Mouse (Mus musculus) limb, embryonic 12.5 days (tissue): Measurements from ENCODE around the gene Prkar2b. TPM values are rescaled to one million over a fixed set of nuclear protein-coding genes. Genes with fewer than 3 reads are reported as not detected.

Source experiments
- ATAC-seq: fragments of 200-750 bp; cut with Nextera tagmentation; 2 replicates; pipeline ENCODE4 v1.8.0; 2017; ENCODE audit warnings: low read depth, moderate TSS enrichment; ENCODE audit not compliant: insufficient number of reproducible peaks, insufficient read depth, low FRiP score, low TSS enrichment
- H3K27ac ChIP-seq: fragments of 300-500 bp; sonication (generic); 2 replicates; pipeline ENCODE4 v1.5.1; 2016; ENCODE audit warnings: mild to moderate bottlenecking, moderate library complexity
- H3K27me3 ChIP-seq: fragments of 300-500 bp; sonication (generic); 2 replicates; pipeline ENCODE4 v1.6.1; 2016; ENCODE audit warnings: mild to moderate bottlenecking, moderate library complexity
- H3K36me3 ChIP-seq: fragments of 300-500 bp; sonication (generic); 2 replicates; pipeline ENCODE4 v1.6.1; 2016; ENCODE audit warnings: mild to moderate bottlenecking, moderate library complexity
- H3K4me1 ChIP-seq: fragments of 300-500 bp; sonication (generic); replicated peaks from 2 replicates; pipeline ENCODE4 v1.6.1; 2016
- H3K4me2 ChIP-seq: fragments of 300-500 bp; sonication (generic); 2 replicates; pipeline ENCODE4 v1.6.1; 2016; ENCODE audit warnings: mild to moderate bottlenecking, moderate library complexity
- H3K4me3 ChIP-seq: fragments of 300-500 bp; sonication (generic); replicated peaks from 2 replicates; pipeline ENCODE4 v1.5.1; 2016; ENCODE audit warnings: mild to moderate bottlenecking
- H3K9ac ChIP-seq: fragments of 300-500 bp; sonication (generic); replicated peaks from 2 replicates; pipeline ENCODE4 v1.6.1; 2016; ENCODE audit warnings: mild to moderate bottlenecking, moderate library complexity
- H3K9me3 ChIP-seq: fragments of 300-500 bp; sonication (generic); 2 replicates; pipeline ENCODE4 v1.6.1; 2016; ENCODE audit warnings: mild to moderate bottlenecking, moderate library complexity
- WGBS: fragments of 180-500 bp; shearing (Covaris S2); methylation state at CpG from one replicate; pipeline ENCODE4 v1.1.7; 2016; 5-methylcytosine and 5-hydroxymethylcytosine counted together
- polyA plus RNA-seq: library from polyadenylated mRNA; unstranded; fragments of >200 nt; fragmentation: Nextera tagmentation; extraction: Ambion mirVana; gene quantifications from 2 replicates; pipeline ENCODE4 v1.2.1, GENCODE M21; 2016

The Prkar2b gene
- polyA plus RNA-seq, result 31.1 and 32.1 TPM in 2 replicates

DNA sequence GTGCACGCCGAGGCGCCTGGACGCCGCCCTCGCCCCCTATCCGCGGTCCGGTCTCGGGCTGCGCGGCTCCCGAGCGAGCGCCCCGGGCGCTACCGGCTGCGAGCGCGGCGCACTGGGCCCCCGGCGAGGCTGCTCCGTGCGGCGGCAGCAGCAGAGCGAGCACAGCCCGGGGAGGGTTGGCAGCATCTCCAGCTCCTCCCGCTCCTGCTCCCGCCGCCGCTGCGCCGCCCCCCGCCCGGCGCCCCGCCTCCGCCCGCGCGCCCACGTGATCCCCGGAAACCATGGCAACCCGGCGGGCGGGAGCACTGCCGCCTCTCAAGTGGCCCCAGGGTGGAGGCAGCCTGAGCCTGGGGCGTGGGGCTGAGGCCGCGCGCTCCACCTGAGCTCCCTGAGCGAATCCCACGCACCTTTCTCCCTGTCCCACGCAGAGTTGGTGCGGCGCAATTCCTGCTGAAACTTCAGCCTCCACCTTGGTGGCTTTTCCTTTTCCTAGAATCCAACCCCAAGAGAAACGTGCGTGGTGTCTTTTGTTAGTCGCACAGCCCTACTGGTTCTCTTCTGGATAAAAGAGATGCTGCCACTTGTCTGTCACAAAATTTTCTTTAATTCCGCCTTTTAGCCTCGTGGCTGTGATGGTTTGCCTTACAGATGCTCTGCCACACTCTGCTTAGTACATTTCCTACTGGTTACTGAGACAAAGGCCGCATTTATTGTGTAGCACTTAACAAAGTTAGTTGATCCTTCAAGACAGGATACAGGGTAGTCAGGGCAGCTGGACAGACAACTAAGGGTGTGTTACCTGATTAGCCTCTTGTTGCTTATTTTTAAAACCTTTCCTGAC lies at the start of gene Prkar2b:
Prkar2b (minus strand) TSS at position 207 of the 841 bp plus-strand sequence.
- peak; percentile 93 for ATAC-seq
- peak within 1 kb of the TSS; percentile 91 for H3K4me2 ChIP-seq
- H3K36me3 ChIP-seq, result no peaks in the 10 kb centered on the region

DNA sequence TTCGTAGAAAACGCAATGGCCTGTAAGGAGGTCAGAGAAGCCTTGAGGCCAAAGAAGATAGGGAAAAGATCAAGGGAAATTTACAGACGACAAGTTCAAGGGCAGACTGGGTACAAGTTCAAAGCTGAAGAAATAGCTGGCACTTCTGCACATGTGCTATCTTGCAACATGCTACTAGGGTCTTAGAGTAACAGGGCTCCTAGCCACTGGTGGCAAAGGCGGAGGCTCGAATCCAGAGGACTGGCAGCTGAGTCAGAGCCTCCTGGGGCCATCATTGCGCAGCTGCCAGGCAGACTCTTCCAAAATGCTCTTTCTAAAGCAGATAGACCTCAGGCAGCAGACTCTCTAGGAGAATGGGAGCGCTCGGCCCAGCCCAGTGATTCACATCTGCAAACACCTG lies 48.1 kb upstream of the Prkar2b start:
- H3K4me1 ChIP-seq, result peaks cover 17% of the 10 kb centered on the region
- H3K9ac ChIP-seq, result no peak overlapping the region
- WGBS, result 83% methylated on average over 8 of the region's 8 CpGs

More for the DNA sequence above, at the start of gene Prkar2b:
- WGBS, result under 1% methylated on average over 45 of the region's 64 CpGs
- no peaks in the 10 kb centered on the region for H3K27me3 ChIP-seq
- H3K27ac ChIP-seq, result peak within 1 kb of the TSS; percentile 95
- peak within 1 kb of the TSS; percentile 77 for H3K4me3 ChIP-seq
- H3K4me1 ChIP-seq, result peaks cover 11% of the 10 kb centered on the region
- peak within 1 kb of the TSS; percentile 86 for H3K9ac ChIP-seq
- no peaks in the 10 kb centered on the region for H3K9me3 ChIP-seq

DNA sequence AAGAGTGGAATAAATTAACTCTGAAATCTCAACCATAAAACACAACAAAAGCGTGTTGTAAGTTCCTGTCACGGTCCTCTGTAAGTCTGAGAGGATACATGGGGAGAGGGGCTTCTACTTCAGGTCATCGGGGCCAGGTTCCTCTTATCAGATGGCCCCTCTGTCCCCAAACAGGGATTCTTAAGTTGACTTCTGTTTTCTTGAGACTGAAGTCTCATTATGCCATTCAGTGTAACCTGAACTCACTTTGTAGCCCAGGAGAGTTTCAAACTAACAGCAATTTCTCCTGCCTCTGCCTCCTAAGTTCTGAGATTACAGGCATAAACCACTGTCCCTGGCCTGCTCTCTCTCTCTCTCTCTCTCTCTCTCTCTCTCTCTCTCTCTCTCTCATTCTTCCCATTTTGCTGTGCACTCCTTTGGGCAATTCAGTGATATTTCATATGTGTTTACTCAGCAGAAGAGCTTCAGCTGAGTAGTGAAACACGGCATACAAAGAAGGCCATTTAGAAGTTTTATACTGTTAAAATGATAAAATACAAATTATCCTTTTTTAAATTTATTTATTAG lies 43.9 kb upstream of the Prkar2b start:
- H3K4me3 ChIP-seq, result no peak overlapping the region
- 76% methylated on average over 4 of the region's 4 CpGs for WGBS
- H3K4me1 ChIP-seq, result peaks cover 13% of the 10 kb centered on the region
- H3K27ac ChIP-seq, result no peak overlapping the region
- no peaks in the 10 kb centered on the region for H3K27me3 ChIP-seq
- no peaks in the 10 kb centered on the region for H3K36me3 ChIP-seq
- no peaks in the 10 kb centered on the region for H3K9me3 ChIP-seq
- H3K9ac ChIP-seq, result no peak overlapping the region
- H3K4me2 ChIP-seq, result no peak overlapping the region
- ATAC-seq, result no peak

More for the DNA sequence above, 48.1 kb upstream of the Prkar2b start:
- H3K27ac ChIP-seq, result no peak overlapping the region
- H3K27me3 ChIP-seq, result no peaks in the 10 kb centered on the region
- no peaks in the 10 kb centered on the region for H3K36me3 ChIP-seq
- no peak for ATAC-seq
- no peaks in the 10 kb centered on the region for H3K9me3 ChIP-seq
- no peak overlapping the region for H3K4me2 ChIP-seq
- H3K4me3 ChIP-seq, result no peak overlapping the region

DNA sequence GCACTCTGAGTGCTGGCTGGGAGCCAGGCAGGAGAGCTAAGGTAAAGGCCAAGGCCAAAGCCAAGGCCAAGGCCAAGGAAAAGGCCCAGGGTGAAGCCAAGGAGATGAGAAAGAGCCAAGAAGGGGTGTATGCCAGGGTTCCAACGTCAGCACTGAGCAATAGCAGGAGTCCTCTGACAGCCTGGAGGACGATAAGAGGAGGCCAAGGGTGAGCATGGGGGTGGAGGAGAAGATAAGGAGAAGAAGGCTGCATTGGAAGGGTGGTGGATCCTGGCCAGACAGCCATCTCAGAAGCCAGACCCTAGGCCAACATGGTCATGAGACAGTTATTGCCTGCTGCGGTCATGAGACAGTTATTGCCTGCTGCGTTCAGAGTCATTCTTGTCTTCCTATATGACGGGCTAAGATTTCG lies 43.4 kb upstream of the Prkar2b start:
- WGBS, result 83% methylated on average over 6 of the region's 6 CpGs
- Histone ChIP-seq H3K9ac (no peak overlapping the region), H3K9me3 (no peaks in the 10 kb centered on the region), H3K4me1 (peaks cover 13% of the 10 kb centered on the region), H3K4me2 (no peak overlapping the region), H3K4me3 (no peak overlapping the region), H3K27ac (no peak overlapping the region), H3K36me3 (no peaks in the 10 kb centered on the region), H3K27me3 (no peaks in the 10 kb centered on the region)
- ATAC-seq, result no peak

DNA sequence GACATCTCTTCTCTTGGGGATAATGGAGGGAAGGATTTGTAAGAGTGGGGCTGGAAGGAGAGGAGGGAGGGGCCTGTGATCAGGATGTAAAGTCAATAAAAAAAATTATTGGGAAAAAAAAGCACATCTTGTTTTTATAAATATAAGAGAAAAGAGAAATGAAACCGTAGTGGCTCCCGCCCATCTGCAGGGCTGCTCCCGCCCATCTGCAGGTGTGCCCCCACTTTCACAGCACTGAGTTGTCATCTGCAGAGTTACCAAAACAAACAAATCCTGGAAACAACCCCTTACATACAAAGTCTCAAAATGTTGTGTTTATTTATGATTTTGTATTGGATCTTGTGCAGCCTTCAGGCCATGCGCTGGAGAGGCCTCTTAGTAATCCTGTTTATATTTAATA lies 40.2 kb upstream of the Prkar2b start:
- Histone ChIP-seq H3K4me2 (no peak overlapping the region), H3K27ac (no peak overlapping the region), H3K4me3 (no peak overlapping the region), H3K4me1 (peaks cover 13% of the 10 kb centered on the region), H3K27me3 (no peaks in the 10 kb centered on the region), H3K36me3 (no peaks in the 10 kb centered on the region), H3K9ac (no peak overlapping the region), H3K9me3 (no peaks in the 10 kb centered on the region)
- ATAC-seq, result no peak
- WGBS, result 87% methylated on average over 4 of the region's 4 CpGs

DNA sequence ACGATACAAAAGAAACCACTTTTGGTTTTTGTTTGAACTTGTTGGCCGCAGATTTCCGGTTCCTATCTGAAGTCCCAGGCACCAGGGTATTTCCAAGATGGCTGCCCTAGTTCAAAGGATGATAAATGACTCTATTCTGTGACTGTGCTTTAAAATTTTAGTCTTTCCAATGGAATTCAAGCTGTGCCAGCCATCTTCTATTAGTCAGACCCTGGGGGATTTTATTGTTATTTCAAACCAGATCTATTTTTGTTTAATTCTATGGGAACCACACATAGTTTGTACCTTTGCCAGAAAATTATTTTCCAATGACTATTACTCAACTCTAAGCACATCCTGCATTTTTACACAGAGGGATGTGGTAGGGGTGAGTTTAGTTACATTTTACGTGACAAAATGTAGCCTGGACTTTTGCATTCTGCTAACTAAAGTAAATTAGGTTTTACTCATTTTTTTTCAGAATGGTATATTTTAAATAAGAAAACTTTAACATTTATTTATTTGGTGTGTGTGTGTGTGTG lies 38.6 kb upstream of the Prkar2b start:
- Histone ChIP-seq H3K9ac (no peak overlapping the region), H3K27me3 (no peaks in the 10 kb centered on the region), H3K27ac (no peak overlapping the region), H3K9me3 (no peaks in the 10 kb centered on the region), H3K4me3 (no peak overlapping the region), H3K4me2 (no peak overlapping the region), H3K4me1 (peaks cover 6% of the 10 kb centered on the region; the same call in 1 of the 2 replicates), H3K36me3 (no peaks in the 10 kb centered on the region)
- WGBS, result 86% methylated on average over 4 of the region's 4 CpGs
- ATAC-seq, result no peak

DNA sequence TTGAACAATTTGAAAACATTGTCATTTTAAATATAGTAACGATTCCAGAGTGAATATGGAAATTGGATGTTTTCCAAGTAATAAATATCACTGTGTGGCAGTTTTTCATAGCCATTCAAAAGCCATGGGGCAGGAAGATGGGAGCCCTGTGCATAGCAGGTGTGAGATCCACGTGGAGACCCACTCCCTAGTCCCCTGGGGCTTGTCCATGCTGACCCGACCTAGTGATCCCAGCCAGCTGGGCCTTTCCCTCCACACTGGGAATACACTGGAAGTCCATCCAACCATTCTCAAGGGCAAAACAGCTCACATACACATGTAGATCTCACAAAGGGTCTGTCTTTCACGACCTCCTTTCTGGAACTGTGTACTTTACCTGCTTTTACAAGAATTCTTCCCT lies 37.5 kb upstream of the Prkar2b start:
- no peaks in the 10 kb centered on the region for H3K36me3 ChIP-seq
- no peak overlapping the region for H3K4me3 ChIP-seq
- H3K9me3 ChIP-seq, result no peaks in the 10 kb centered on the region
- ATAC-seq, result no peak
- H3K4me2 ChIP-seq, result no peak overlapping the region
- H3K27ac ChIP-seq, result no peak overlapping the region
- H3K27me3 ChIP-seq, result no peaks in the 10 kb centered on the region
- H3K4me1 ChIP-seq, result peaks cover 6% of the 10 kb centered on the region; the same call in 1 of the 2 replicates
- 72% methylated on average over 4 of the region's 4 CpGs for WGBS
- H3K9ac ChIP-seq, result no peak overlapping the region

DNA sequence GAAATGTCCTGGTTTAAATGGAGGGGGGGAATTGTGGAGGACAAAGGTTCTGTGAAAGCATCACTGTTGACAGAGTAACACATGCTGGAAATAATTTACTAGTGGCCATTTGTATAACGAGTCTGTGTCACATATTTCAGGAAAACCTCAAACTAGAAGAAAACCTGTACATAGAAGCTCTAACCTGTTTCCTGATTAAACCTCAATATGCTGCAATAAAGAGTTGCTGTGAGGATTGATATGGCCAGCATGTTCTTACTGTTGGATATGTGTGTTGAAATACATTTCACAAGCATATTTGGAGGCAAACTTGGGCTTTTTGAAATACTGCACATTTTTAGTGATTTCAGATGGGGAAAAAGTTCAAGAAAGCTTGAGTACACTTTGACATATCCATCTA lies 36.0 kb upstream of the Prkar2b start:
- no peaks in the 10 kb centered on the region for H3K9me3 ChIP-seq
- 74% methylated on average over 1 of the region's 1 CpGs for WGBS

DNA sequence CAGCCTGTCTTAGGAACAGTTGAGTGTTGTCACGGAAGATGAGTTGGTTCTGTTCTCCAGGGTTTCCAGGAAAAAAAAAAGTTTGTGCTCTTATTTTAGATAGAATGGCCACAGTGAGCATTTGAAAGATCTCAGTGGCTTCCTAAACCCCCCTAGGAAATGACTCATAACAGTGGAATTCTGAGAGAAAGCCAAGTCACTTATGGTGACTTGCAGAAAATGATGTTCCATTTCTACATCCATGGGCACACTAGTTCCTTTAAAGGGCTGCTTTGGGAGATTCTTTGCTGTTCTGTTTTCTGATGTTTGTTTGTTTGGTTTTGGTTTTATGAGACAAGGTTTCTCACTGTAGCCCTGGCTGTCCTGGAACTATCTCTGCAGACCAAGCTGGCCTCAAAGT lies 34.1 kb upstream of the Prkar2b start:
- H3K27me3 ChIP-seq, result no peaks in the 10 kb centered on the region
- 79% methylated on average over 1 of the region's 1 CpGs for WGBS
- peaks cover 11% of the 10 kb centered on the region; the same call in 1 of the 2 replicates for H3K9me3 ChIP-seq
- no peak overlapping the region for H3K4me3 ChIP-seq
- H3K27ac ChIP-seq, result no peak overlapping the region
- H3K9ac ChIP-seq, result no peak overlapping the region
- no peak overlapping the region for H3K4me2 ChIP-seq
- H3K36me3 ChIP-seq, result no peaks in the 10 kb centered on the region
- H3K4me1 ChIP-seq, result no peaks in the 10 kb centered on the region
- no peak for ATAC-seq

More for the DNA sequence above, 36.0 kb upstream of the Prkar2b start:
- no peak for ATAC-seq
- H3K27ac ChIP-seq, result no peak overlapping the region
- no peaks in the 10 kb centered on the region for H3K36me3 ChIP-seq
- H3K9ac ChIP-seq, result no peak overlapping the region
- H3K4me2 ChIP-seq, result no peak overlapping the region
- no peak overlapping the region for H3K4me3 ChIP-seq
- H3K4me1 ChIP-seq, result 0 out of 2 replicates have a peak, but pooled peaks cover under 1% of the 10 kb centered on the region
- H3K27me3 ChIP-seq, result no peaks in the 10 kb centered on the region

DNA sequence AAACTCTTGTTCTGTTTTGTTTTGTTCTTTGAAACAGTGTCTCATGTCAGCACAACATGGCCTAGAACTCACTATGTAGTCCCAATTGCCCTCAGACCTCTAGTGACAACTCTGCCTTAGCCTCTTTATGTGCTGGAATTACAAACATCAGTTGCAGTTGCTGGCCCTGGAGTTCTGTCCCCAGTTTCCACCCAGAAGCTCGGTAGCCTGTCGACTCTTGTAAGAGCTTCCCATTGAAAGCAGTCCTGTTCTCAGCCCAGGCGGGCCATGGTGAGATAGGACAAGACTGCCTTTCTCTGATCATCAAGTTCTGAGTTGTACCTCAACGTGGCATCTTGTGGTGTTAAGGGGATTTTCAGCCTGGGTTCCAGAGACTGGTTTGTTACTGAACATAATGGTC lies 31.4 kb upstream of the Prkar2b start:
- Histone ChIP-seq H3K9me3 (peaks cover 11% of the 10 kb centered on the region; the same call in 1 of the 2 replicates), H3K27me3 (no peaks in the 10 kb centered on the region), H3K4me1 (no peaks in the 10 kb centered on the region), H3K9ac (no peak overlapping the region), H3K36me3 (no peaks in the 10 kb centered on the region), H3K4me2 (no peak overlapping the region), H3K27ac (no peak overlapping the region), H3K4me3 (no peak overlapping the region)
- 84% methylated on average over 4 of the region's 4 CpGs for WGBS
- no peak for ATAC-seq

DNA sequence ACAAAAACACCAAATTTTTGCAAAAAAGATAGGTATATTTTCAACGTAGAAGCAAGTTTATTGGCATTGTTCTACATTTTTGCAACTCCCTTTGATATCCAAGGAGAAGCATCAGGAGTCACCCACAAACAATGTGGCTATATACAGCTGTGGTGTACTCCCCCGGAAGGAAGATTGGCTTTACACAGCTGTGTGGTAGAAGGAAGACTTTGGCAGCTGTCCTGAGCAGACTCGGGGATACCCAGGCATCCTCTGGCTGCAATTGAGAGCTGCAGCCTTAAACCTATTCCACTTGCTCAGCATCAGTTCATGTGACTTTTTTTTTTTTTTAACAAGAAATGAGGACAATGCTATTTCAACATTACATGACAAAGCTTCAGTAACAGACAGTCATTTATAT lies 27.5 kb upstream of the Prkar2b start:
- H3K27me3 ChIP-seq, result no peaks in the 10 kb centered on the region
- no peak overlapping the region for H3K27ac ChIP-seq
- no peak for ATAC-seq
- no peak overlapping the region for H3K4me2 ChIP-seq
- WGBS, result 88% methylated on average over 3 of the region's 3 CpGs
- H3K9ac ChIP-seq, result no peak overlapping the region
- H3K9me3 ChIP-seq, result peaks cover 11% of the 10 kb centered on the region; the same call in 1 of the 2 replicates
- no peak overlapping the region for H3K4me3 ChIP-seq
- H3K4me1 ChIP-seq, result no peaks in the 10 kb centered on the region
- H3K36me3 ChIP-seq, result no peaks in the 10 kb centered on the region
